In the genomic region with DNA sequence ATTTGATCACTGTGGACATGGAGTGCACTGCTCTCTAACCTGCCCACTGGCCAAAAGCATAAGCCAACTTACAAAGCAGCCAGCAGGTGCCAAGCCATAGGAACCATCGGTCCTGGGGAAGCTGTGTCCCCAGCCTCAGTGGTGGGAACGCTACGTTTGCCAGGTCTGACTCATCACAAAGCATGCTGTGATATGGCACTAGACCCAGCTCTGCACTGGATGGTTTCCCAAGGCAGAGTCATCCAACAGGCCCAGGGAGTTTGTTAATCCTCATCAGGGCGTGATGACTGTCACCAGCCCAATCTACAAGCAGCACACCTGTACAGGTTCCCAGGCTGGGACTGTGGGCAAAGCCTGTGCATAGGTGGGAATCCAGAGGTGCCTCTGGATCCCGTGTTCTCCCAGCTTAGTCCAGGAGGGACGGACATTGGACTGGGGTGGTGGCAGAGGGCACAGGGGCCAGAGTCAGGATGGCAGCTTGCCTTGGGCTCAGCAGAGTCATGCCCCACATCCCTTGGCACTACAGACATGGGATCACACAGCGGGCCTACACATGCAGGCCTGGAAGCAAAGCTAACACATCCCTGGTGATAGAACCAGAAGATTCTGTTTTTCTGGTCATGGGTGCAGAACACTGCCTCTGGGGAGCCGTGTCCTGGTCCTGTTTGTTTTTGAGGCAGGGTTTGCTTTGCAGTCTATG, we compare ENCODE assay signal across 13 mouse cellular contexts.
A peak's percentile ranks its signal among the peaks of the same experiment; 100 is the strongest.
DNase-seq lines count a peak whose midpoint lies in the region; ATAC-seq and TF ChIP-seq lines count a peak whose summit lies in the region.
"Had no signal": no experiment of that assay in that cellular context is flagged by ENCODE, and none has a peak within 500 bp of the region (broad histone marks: within the 10 kb centered on the region; RNA-seq: fewer than 3 reads in every experiment).

No protein-coding gene starts in this region.

- H3K4me3 ChIP-seq in limb, embryonic 14.5 days (replicated peaks; ENCODE audit: low read length), result no peak overlapping the region
- H3K4me3 ChIP-seq in limb, embryonic 10.5 days, result no peak overlapping the region
- H3K4me3 ChIP-seq in embryonic facial prominence, embryonic 15.5 days (replicated peaks), result no peak overlapping the region
- H3K4me3 ChIP-seq in stomach, embryonic 14.5 days (ENCODE audit: low read depth, low read length), result no peak overlapping the region
- no peak overlapping the region for H3K4me3 ChIP-seq in midbrain, embryonic 14.5 days (replicated peaks; ENCODE audit: low read depth, low read length)
- H3K4me3 ChIP-seq: erythroblast, embryonic 14.5 days; kidney, embryonic 15.5 days; limb, embryonic 12.5 days had no signal

- no peaks in the 10 kb centered on the region for H3K27me3 ChIP-seq in limb, embryonic 14.5 days (ENCODE audit: control insufficient read depth, insufficient read depth, low read length)
- no peaks in the 10 kb centered on the region for H3K27me3 ChIP-seq in limb, embryonic 10.5 days (ENCODE audit: low read depth, poor library complexity, severe bottlenecking)
- H3K27me3 ChIP-seq in embryonic facial prominence, embryonic 15.5 days, result no peaks in the 10 kb centered on the region
- H3K27me3 ChIP-seq in stomach, embryonic 14.5 days (ENCODE audit: control insufficient read depth, insufficient read depth, low read length), result no peaks in the 10 kb centered on the region
- no peaks in the 10 kb centered on the region for H3K27me3 ChIP-seq in midbrain, embryonic 14.5 days (ENCODE audit: control insufficient read depth, insufficient read depth, low read length)
- H3K27me3 ChIP-seq: kidney, embryonic 15.5 days; limb, embryonic 12.5 days had no signal

- H3K4me2 ChIP-seq in limb, embryonic 14.5 days (replicated peaks; ENCODE audit: low read depth, low read length, severe bottlenecking), result no peak overlapping the region
- no peak overlapping the region for H3K4me2 ChIP-seq in embryonic facial prominence, embryonic 15.5 days (replicated peaks)
- no peak overlapping the region for H3K4me2 ChIP-seq in stomach, embryonic 14.5 days (replicated peaks; ENCODE audit: low read depth, low read length)
- no peak overlapping the region for H3K4me2 ChIP-seq in midbrain, embryonic 14.5 days (ENCODE audit: low read length)
- H3K4me2 ChIP-seq: hindbrain, embryonic 14.5 days; kidney, embryonic 15.5 days; limb, embryonic 12.5 days had no signal

- WGBS in limb, embryonic 14.5 days, result 86% methylated on average over 8 of the region's 8 CpGs
- 88% methylated on average over 8 of the region's 8 CpGs for WGBS in limb, embryonic 10.5 days
- WGBS in embryonic facial prominence, embryonic 15.5 days, result 75% methylated on average over 8 of the region's 8 CpGs
- 87% methylated on average over 8 of the region's 8 CpGs for WGBS in stomach, embryonic 14.5 days
- WGBS in midbrain, embryonic 14.5 days, result 85% methylated on average over 8 of the region's 8 CpGs

- H3K36me3 ChIP-seq in limb, embryonic 14.5 days (ENCODE audit: control insufficient read depth, insufficient read depth, low read length), result no peaks in the 10 kb centered on the region
- H3K36me3 ChIP-seq in limb, embryonic 10.5 days, result no peaks in the 10 kb centered on the region
- no peaks in the 10 kb centered on the region for H3K36me3 ChIP-seq in embryonic facial prominence, embryonic 15.5 days
- no peaks in the 10 kb centered on the region for H3K36me3 ChIP-seq in stomach, embryonic 14.5 days (ENCODE audit: control insufficient read depth, insufficient read depth, low read length)
- no peaks in the 10 kb centered on the region for H3K36me3 ChIP-seq in midbrain, embryonic 14.5 days (ENCODE audit: control insufficient read depth, insufficient read depth, low read length)
- H3K36me3 ChIP-seq: kidney, embryonic 15.5 days; limb, embryonic 12.5 days had no signal

- H3K27ac ChIP-seq in limb, embryonic 14.5 days (replicated peaks; ENCODE audit: low read depth, low read length), result no peak overlapping the region
- H3K27ac ChIP-seq in limb, embryonic 10.5 days, result no peak overlapping the region
- H3K27ac ChIP-seq in embryonic facial prominence, embryonic 15.5 days (replicated peaks), result no peak overlapping the region
- no peak overlapping the region for H3K27ac ChIP-seq in stomach, embryonic 14.5 days (ENCODE audit: low read length)
- H3K27ac ChIP-seq in midbrain, embryonic 14.5 days (replicated peaks; ENCODE audit: low read depth, low read length), result no peak overlapping the region
- H3K27ac ChIP-seq: hindbrain, embryonic 14.5 days; kidney, embryonic 15.5 days; limb, embryonic 12.5 days had no signal

- no peaks in the 10 kb centered on the region for H3K4me1 ChIP-seq in limb, embryonic 14.5 days (ENCODE audit: control insufficient read depth, insufficient read depth, low read length)
- H3K4me1 ChIP-seq in limb, embryonic 10.5 days, result peaks cover 13% of the 10 kb centered on the region
- H3K4me1 ChIP-seq in embryonic facial prominence, embryonic 15.5 days, result no peaks in the 10 kb centered on the region
- no peaks in the 10 kb centered on the region for H3K4me1 ChIP-seq in stomach, embryonic 14.5 days (ENCODE audit: control insufficient read depth, insufficient read depth, low read length)
- H3K4me1 ChIP-seq in midbrain, embryonic 14.5 days (ENCODE audit: control insufficient read depth, insufficient read depth, low read length), result no peaks in the 10 kb centered on the region
- H3K4me1 ChIP-seq: limb, embryonic 12.5 days had no signal

- H3K9ac ChIP-seq in limb, embryonic 14.5 days (ENCODE audit: low read depth, low read length, severe bottlenecking), result no peak overlapping the region
- H3K9ac ChIP-seq in embryonic facial prominence, embryonic 15.5 days, result no peak overlapping the region
- no peak overlapping the region for H3K9ac ChIP-seq in stomach, embryonic 14.5 days (replicated peaks; ENCODE audit: low read depth, low read length)
- H3K9ac ChIP-seq in midbrain, embryonic 14.5 days (replicated peaks; ENCODE audit: low read length), result no peak overlapping the region
- H3K9ac ChIP-seq: hindbrain, embryonic 14.5 days; kidney, embryonic 15.5 days; limb, embryonic 12.5 days had no signal

- no peak for ATAC-seq in limb, embryonic 14.5 days (ENCODE audit: low FRiP score, low read depth)
- peak; percentile 57; the same call in 1 of the 2 replicates for ATAC-seq in embryonic facial prominence, embryonic 15.5 days (ENCODE audit: insufficient number of reproducible peaks, low FRiP score, low TSS enrichment, low read depth)
- 0 out of 2 replicates have a peak, but pooled peaks have one; percentile 14 for ATAC-seq in stomach, embryonic 14.5 days (ENCODE audit: insufficient number of reproducible peaks, insufficient read depth, low FRiP score, low read depth)
- no peak for ATAC-seq in midbrain, embryonic 14.5 days (ENCODE audit: low FRiP score, low TSS enrichment)

- no peaks in the 10 kb centered on the region for H3K9me3 ChIP-seq in limb, embryonic 14.5 days (ENCODE audit: control insufficient read depth, low read length)
- no peaks in the 10 kb centered on the region for H3K9me3 ChIP-seq in limb, embryonic 10.5 days (replicated peaks)
- H3K9me3 ChIP-seq in embryonic facial prominence, embryonic 15.5 days (replicated peaks), result no peaks in the 10 kb centered on the region
- no peaks in the 10 kb centered on the region for H3K9me3 ChIP-seq in stomach, embryonic 14.5 days (ENCODE audit: control insufficient read depth, low read depth, low read length)
- H3K9me3 ChIP-seq in midbrain, embryonic 14.5 days (ENCODE audit: control insufficient read depth, low read length), result no peaks in the 10 kb centered on the region
- H3K9me3 ChIP-seq: kidney, embryonic 15.5 days; limb, embryonic 12.5 days had no signal

- DNase-seq in limb, embryonic 14.5 days (ENCODE audit: low spot score), result peak; percentile 2
- DNase-seq in limb, embryonic 10.5 days (ENCODE audit: low spot score), result no peak
- peak; percentile 83 for DNase-seq in cerebellum, adult 11 months
- DNase-seq in midbrain, embryonic 14.5 days, result no peak
- no peak for DNase-seq in thymus, postnatal 25 days
- no peak for DNase-seq in thymus, postnatal 36 days
- DNase-seq: lung, postnatal 10 days had no signal

- no peak for TF ChIP-seq POLR2A in limb, embryonic 14.5 days (IDR thresholded peaks at IDR 0.05; ENCODE audit: borderline replicate concordance, extremely low read depth, insufficient read depth, insufficient read length)

Comparison
In these comparisons a context has a peak if more than half of its experiments do, and no peak if none do; other contexts are left out.
1. DNase-seq: peak in limb, embryonic 14.5 days (single experiment) and cerebellum, adult 11 months (single experiment); none in limb, embryonic 10.5 days (single experiment), midbrain, embryonic 14.5 days (single experiment), thymus, postnatal 25 days (single experiment) and thymus, postnatal 36 days (0 of 2).
2. ATAC-seq: peak in embryonic facial prominence, embryonic 15.5 days (single experiment) and stomach, embryonic 14.5 days (single experiment); none in limb, embryonic 14.5 days (single experiment) and midbrain, embryonic 14.5 days (single experiment).